Mouse (Mus musculus): ENCODE results near the gene Nup188. TPM values are rescaled to one million over a fixed set of nuclear protein-coding genes. Genes with fewer than 3 reads are reported as not detected.

Nup188 gene
- polyA plus RNA-seq, 1 experiment from 2014 or later, result 24.9 TPM

DNA sequence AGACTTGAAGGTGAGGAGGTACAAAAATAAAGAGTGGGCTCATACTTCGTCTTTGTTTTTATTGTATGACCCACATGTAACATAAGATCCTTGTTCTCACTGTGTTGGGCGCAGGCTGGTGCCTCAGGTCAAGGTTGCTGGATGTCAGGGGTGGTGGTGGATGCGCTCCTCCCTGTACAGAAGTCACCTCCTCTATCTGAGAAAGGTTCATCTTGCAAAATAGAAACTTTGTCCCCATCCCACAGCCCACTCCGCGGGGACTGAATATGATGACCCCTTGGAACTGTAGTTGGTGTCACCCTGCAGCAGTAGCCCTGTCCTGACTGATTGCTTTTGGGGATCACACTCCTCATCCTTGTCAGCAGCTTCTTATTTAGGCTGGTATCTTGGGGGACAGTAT lies 39.2 kb upstream of the Nup188 start:
- Histone ChIP-seq H3K4me3 (no peak overlapping the region), H3K9ac (no peak overlapping the region), H3K27ac (no peak overlapping the region), H3K4me1 (peaks cover 6% of the 10 kb centered on the region; the same call in 1 of the 2 replicates), H3K4me2 (no peak overlapping the region), H3K27me3 (no peaks in the 10 kb centered on the region), H3K36me3 (ENCODE audit: poor library complexity, severe bottlenecking) (peaks cover 90% of the 10 kb centered on the region), H3K9me3 (replicated peaks) (no peaks in the 10 kb centered on the region)
- WGBS, result 95% methylated on average over 5 of the region's 5 CpGs
- ATAC-seq, result no peak

DNA sequence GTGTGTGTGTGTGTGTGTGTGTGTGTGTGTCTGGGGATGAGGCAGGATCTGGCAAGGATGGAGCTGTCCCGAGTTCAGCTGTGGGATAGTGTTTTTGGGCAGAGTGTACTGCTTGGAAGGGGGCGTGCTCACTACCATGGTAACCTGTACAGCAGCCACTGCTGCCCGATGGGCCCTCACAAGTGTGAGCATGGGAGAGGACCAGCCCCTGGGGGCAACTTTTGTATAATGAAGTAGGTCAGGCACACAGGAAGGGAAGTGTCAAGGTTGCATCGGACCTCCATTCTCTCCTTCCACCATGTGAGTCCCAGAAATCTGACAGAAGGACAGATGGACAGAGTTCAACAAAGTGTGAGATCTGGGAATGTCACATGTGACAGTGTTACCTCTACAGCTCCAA lies 38.5 kb upstream of the Nup188 start:
- Histone ChIP-seq H3K4me2 (no peak overlapping the region), H3K4me1 (0 out of 2 replicates have a peak, but pooled peaks cover under 1% of the 10 kb centered on the region), H3K4me3 (no peak overlapping the region), H3K9me3 (replicated peaks) (no peaks in the 10 kb centered on the region), H3K9ac (no peak overlapping the region; the same call in 1 of the 2 replicates), H3K27me3 (no peaks in the 10 kb centered on the region), H3K27ac (no peak overlapping the region), H3K36me3 (ENCODE audit: poor library complexity, severe bottlenecking) (peaks cover 89% of the 10 kb centered on the region)
- ATAC-seq, result no peak
- 76% methylated on average over 4 of the region's 4 CpGs for WGBS

DNA sequence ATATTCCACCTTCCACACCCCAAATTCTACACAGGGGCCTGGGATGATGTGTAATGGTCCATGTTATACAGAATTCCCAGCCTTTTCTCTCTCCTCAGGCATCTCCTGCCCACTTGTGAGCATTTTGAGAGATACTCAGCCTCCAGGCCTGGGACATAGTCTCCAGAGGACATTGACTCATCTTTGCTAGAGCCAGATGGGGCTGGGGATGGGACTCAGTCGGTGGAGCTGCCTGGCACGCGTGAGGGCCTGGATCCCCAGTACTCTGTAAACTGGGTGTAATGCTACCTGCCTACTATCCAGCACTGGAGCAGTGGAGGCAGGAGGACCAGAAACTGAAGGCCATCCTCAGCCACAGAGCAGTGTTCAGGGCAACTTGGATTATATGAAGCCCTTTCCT lies 37.0 kb upstream of the Nup188 start:
- H3K27me3 ChIP-seq, result no peaks in the 10 kb centered on the region
- no peak for ATAC-seq
- H3K4me2 ChIP-seq, result no peak overlapping the region
- H3K36me3 ChIP-seq (ENCODE audit: poor library complexity, severe bottlenecking), result peaks cover 78% of the 10 kb centered on the region
- H3K27ac ChIP-seq, result no peak overlapping the region
- H3K9ac ChIP-seq, result no peak overlapping the region
- no peaks in the 10 kb centered on the region for H3K9me3 ChIP-seq (replicated peaks)
- 92% methylated on average over 3 of the region's 3 CpGs for WGBS
- H3K4me1 ChIP-seq, result no peaks in the 10 kb centered on the region
- H3K4me3 ChIP-seq, result no peak overlapping the region

DNA sequence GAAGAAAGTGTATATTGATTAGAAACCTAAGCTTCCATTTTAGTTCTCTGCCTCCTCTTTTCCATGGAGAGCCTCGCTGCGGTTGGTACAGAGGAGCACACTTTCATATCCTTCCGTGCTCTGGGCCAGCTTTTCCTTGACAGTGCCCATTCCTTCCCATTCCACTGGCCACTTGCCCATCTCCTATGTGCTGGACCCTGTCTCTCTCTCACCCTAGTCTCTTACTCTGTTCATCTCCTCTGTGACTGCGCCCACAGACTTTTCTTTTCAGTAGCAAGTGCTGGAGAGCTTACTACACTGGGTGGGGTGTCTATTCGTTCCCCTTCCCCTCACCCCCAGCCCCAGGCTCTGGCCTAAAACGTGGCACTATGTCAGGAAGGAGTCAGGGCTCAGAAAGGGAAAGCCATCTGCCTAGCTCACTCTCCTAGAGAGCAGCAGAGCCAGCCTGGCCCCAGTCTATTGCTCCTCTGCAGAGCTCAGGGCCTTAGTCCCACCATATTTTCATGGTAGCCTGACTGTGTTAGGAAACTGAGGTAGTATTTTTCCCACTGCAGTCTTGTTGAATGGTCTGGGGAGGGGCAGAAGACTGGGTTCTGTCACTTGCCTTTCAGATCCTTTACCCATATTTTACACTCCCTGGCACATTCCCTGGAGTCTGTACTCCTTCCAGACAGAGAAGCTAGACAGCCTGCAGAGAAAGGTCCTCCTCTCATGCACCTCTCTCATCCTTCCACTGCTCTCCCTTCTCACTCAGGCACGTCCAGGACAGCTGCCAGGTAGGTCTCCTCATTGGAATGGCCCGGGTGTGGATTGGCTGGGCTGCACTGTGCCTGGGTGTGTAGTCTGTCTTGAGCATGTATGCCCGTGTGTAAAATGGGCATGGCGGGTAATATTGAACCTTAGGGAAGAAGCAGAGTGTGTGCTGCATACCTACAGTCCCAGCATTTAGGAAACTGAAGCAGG lies 35.8 kb upstream of the Nup188 start:
- Histone ChIP-seq H3K4me1 (no peaks in the 10 kb centered on the region), H3K4me3 (no peak overlapping the region), H3K27ac (no peak overlapping the region), H3K27me3 (no peaks in the 10 kb centered on the region), H3K4me2 (no peak overlapping the region), H3K9ac (peak overlapping the region; percentile 12; the same call in 1 of the 2 replicates), H3K9me3 (replicated peaks) (no peaks in the 10 kb centered on the region), H3K36me3 (ENCODE audit: poor library complexity, severe bottlenecking) (peaks cover 77% of the 10 kb centered on the region)
- ATAC-seq, result no peak
- 86% methylated on average over 10 of the region's 10 CpGs for WGBS

DNA sequence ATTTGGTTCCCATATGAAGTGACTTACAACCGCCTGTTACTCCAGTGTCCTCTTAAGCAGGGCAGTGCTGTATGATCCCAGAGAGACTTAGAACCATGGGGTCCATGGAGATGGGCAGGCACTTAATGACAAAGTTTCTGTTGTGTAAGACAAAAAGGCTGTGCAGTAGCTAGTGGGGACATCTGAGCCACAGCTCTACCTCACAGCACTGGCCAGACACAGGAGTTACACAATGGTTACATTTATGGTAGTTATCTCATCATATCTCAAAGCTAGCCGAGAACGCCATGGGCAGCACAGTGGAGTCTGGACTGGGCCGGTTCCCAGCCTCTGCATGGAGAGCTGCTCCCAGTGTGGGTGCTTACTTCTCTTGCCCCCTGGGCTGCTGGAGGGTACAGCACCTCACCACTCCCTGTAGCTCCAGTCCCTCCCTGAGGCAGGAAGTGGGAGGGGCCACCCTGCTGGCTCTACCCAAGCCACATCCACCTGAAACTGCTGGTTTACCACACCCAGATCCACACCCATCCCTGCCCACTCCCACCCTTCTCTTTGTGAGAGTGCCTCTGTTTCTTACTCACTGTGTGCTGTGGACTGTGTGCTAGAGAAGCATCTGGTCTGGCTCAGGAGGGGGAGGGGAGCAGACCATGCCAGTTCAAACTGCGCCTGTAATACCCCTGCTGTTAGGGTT lies 34.6 kb upstream of the Nup188 start:
- WGBS, result 93% methylated on average over 5 of the region's 5 CpGs
- Histone ChIP-seq H3K9me3 (replicated peaks) (no peaks in the 10 kb centered on the region), H3K36me3 (ENCODE audit: poor library complexity, severe bottlenecking) (peaks cover 77% of the 10 kb centered on the region), H3K4me1 (no peaks in the 10 kb centered on the region), H3K9ac (0 out of 2 replicates have a peak overlapping the region, but pooled peaks have one; percentile 10), H3K27ac (no peak overlapping the region), H3K27me3 (no peaks in the 10 kb centered on the region), H3K4me3 (no peak overlapping the region), H3K4me2 (no peak overlapping the region)
- no peak for ATAC-seq

DNA sequence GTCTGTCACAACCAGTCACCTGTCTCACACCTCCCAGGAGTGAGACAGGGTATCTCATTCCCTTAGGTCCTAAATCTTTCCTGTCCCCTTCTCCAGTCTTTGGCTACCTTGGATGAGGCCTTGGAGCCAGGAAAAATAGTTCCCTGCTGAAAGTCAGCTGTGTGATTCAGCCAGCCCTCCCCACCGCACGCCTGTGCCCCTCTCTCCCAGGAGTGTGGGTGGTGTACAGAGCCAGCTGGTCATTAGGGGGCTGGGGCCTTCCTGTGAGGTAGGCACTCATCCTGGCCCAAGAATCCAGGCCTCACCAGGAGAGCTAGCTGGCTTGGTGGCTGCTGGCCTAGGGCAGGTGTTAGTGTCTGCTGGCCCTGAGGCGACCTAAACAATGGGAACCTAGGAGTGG lies 33.7 kb upstream of the Nup188 start:
- no peak overlapping the region for H3K9ac ChIP-seq
- H3K4me3 ChIP-seq, result no peak overlapping the region
- no peaks in the 10 kb centered on the region for H3K9me3 ChIP-seq (replicated peaks)
- H3K27ac ChIP-seq, result no peak overlapping the region
- ATAC-seq, result no peak
- peaks cover 85% of the 10 kb centered on the region for H3K36me3 ChIP-seq (ENCODE audit: poor library complexity, severe bottlenecking)
- WGBS, result 80% methylated on average over 3 of the region's 3 CpGs
- H3K27me3 ChIP-seq, result no peaks in the 10 kb centered on the region
- no peaks in the 10 kb centered on the region for H3K4me1 ChIP-seq
- H3K4me2 ChIP-seq, result no peak overlapping the region

DNA sequence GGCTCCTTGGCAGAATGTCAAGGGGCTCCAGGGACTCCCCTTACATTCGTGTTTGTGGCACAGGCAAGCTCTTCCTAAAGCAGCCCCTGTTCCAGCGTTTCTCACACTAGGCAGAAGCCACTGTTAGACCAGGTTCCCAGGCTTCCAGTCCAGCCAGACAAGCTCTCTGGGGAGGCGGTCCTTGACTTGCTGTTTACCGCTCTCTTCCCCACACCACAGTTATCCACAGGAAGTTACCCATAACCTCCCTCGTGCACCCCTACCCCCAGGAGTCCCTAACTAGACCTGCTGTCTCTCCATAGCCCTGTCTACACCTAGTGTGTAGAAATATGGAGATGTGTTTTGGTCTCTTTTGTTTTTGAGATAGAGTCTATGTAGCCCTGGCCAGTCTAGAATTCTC lies 32.4 kb upstream of the Nup188 start:
- H3K27ac ChIP-seq, result no peak overlapping the region
- ATAC-seq, result no peak
- 87% methylated on average over 5 of the region's 5 CpGs for WGBS
- H3K36me3 ChIP-seq (ENCODE audit: poor library complexity, severe bottlenecking), result peaks cover 85% of the 10 kb centered on the region
- H3K27me3 ChIP-seq, result no peaks in the 10 kb centered on the region
- H3K4me2 ChIP-seq, result no peak overlapping the region
- H3K9me3 ChIP-seq (replicated peaks), result no peaks in the 10 kb centered on the region
- no peaks in the 10 kb centered on the region for H3K4me1 ChIP-seq
- H3K9ac ChIP-seq, result no peak overlapping the region
- H3K4me3 ChIP-seq, result no peak overlapping the region

DNA sequence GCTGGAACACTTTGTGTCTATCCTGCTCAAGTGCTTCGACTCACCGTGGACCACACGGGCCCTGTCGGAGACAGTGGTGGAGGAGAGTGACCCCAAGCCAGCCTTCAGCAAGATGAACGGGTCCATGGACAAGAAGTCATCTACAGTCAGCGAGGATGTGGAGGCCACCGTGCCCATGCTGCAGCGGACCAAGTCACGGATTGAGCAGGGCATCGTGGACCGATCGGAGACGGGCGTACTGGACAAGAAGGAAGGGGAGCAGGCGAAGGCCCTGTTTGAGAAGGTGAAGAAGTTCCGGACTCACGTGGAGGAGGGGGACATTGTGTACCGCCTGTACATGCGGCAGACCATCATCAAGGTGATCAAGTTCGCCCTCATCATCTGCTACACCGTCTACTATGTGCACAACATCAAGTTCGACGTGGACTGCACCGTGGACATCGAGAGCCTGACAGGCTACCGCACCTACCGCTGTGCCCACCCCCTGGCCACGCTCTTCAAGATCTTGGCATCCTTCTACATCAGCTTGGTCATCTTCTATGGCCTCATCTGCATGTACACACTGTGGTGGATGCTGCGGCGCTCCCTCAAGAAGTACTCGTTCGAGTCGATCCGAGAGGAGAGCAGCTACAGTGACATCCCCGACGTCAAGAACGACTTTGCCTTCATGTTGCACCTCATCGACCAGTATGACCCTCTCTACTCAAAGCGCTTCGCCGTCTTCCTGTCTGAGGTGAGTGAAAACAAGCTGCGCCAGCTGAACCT lies 30.4 kb upstream of the Nup188 start:
- Histone ChIP-seq H3K27me3 (no peaks in the 10 kb centered on the region), H3K4me3 (no peak overlapping the region), H3K4me2 (no peak overlapping the region), H3K9me3 (replicated peaks) (no peaks in the 10 kb centered on the region), H3K36me3 (ENCODE audit: poor library complexity, severe bottlenecking) (peaks cover 85% of the 10 kb centered on the region), H3K4me1 (no peaks in the 10 kb centered on the region), H3K27ac (no peak overlapping the region), H3K9ac (no peak overlapping the region)
- whole genome bisulfite sequencing, result 96% methylated on average over 42 of the region's 42 CpGs
- ATAC-seq, result no peak

DNA sequence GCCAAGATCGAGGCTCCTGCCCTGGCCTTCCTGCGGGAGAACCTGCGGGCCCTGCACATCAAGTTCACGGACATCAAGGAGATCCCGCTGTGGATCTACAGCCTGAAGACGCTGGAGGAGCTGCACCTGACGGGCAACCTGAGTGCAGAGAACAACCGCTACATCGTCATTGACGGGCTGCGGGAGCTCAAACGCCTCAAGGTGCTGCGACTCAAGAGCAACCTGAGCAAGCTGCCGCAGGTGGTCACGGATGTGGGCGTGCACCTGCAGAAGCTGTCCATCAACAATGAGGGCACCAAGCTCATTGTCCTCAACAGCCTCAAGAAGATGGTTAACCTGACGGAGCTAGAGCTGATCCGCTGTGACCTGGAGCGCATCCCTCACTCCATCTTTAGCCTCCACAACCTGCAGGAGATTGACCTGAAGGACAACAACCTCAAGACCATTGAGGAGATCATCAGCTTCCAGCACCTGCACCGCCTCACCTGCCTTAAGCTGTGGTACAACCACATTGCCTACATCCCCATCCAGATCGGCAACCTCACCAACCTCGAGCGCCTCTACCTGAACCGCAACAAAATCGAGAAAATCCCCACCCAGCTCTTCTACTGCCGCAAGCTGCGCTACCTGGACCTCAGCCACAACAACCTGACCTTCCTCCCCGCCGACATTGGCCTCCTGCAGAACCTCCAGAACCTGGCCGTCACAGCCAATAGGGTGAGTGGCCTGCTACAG lies 29.4 kb upstream of the Nup188 start:
- Histone ChIP-seq H3K4me1 (no peaks in the 10 kb centered on the region; the same call in 1 of the 2 replicates), H3K9ac (no peak overlapping the region), H3K27me3 (no peaks in the 10 kb centered on the region), H3K36me3 (ENCODE audit: poor library complexity, severe bottlenecking) (peaks cover 86% of the 10 kb centered on the region), H3K4me2 (no peak overlapping the region), H3K9me3 (replicated peaks) (no peaks in the 10 kb centered on the region), H3K27ac (no peak overlapping the region), H3K4me3 (no peak overlapping the region)
- 97% methylated on average over 30 of the region's 30 CpGs for WGBS
- ATAC-seq, result no peak

DNA sequence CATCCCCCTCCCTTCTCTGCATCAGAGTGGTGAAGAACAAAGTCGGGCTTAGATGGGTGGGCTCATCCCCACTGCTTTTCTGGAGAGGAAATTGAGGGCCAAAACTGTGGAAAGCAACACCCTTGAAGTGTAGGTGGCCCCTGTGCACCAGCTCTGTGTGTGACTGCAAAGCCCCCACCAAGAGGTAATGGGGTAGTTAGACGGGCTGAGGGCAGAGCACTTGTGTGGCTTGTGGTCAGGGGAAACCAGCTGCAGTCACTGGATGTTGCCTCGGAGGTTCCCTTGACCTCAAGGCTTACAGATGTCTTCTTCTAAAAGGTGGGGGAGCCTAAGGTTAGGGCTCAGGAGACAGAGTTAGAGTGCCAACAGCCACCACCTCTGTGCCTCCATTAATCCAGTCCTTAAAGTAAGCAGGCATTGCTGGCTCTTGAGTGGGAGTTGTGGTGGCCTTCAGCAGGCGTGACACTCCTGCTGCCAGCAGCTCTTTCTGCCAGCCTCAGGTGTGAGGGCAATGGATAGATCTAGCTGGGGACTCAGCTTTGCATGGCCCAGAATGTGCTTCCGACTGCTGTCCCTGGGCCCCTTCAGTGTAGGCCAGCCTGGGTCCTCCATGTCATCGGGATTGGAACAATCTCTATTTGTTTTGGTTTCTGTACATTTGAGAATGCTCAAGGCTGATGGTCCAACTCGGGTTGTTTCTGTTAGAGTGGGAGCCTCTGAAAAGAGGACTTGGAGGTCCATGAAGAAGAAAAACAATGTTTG lies 28.3 kb upstream of the Nup188 start:
- whole genome bisulfite sequencing, result 89% methylated on average over 7 of the region's 7 CpGs
- Histone ChIP-seq H3K36me3 (ENCODE audit: poor library complexity, severe bottlenecking) (peaks cover 85% of the 10 kb centered on the region), H3K27me3 (no peaks in the 10 kb centered on the region), H3K9ac (no peak overlapping the region), H3K4me3 (no peak overlapping the region), H3K9me3 (replicated peaks) (no peaks in the 10 kb centered on the region), H3K27ac (no peak overlapping the region), H3K4me1 (peaks cover 9% of the 10 kb centered on the region), H3K4me2 (no peak overlapping the region)
- no peak for ATAC-seq

DNA sequence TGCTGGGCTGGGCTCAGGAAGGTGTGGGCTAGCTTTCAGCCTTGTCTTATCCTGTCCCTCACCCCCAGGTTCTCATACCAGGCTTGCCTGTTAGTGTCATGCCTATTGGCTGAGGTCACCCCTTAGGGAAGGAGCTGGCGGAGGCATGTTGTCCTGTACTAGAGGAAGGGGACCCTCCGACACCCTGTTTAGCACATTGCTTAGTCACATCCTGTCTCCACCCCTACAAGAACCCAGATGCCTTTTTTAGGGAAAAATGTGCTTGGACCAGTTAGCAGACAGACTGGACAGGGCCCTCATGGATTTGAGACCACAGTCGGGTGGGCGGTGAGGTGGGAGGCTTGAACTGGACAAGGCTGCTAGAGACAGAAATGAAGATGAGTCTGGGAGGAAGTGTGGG lies 27.6 kb upstream of the Nup188 start:
- Histone ChIP-seq H3K4me2 (no peak overlapping the region), H3K27me3 (no peaks in the 10 kb centered on the region), H3K9me3 (replicated peaks) (no peaks in the 10 kb centered on the region), H3K4me3 (no peak overlapping the region), H3K36me3 (ENCODE audit: poor library complexity, severe bottlenecking) (peaks cover 88% of the 10 kb centered on the region), H3K27ac (no peak overlapping the region), H3K4me1 (peaks cover 16% of the 10 kb centered on the region), H3K9ac (no peak overlapping the region)
- no peak for ATAC-seq
- WGBS, result 93% methylated on average over 4 of the region's 4 CpGs

Data from forebrain, embryonic 13.5 days (tissue).